21 mouse cellular contexts compared by ENCODE assay signal in the genomic region with DNA sequence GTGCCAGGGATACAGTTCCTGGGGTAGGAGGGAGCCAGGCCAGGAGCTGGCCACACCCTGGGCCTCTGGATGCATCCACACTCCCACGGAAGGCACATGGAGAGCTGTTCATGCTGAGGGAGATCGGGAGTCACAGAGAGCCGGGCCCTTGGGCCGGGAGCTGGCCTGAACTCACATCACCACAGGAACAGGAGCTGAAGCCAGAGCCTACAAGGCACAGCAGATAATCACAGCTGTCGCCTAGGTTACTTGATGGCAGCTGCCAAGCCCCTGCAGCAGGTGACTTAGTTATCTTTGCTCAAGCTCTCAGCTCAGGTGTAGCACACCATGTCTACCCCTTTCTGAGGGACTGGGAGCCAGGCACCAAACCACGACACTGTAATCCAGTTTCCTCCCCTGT. TPM values are rescaled to one million over a fixed set of nuclear protein-coding genes. Genes with fewer than 3 reads are reported as not detected.
"Had no signal": no experiment of that assay in that cellular context is flagged by ENCODE, and none has a peak within 500 bp of the region (broad histone marks: within the 10 kb centered on the region; RNA-seq: fewer than 3 reads in every experiment).

No protein-coding gene starts in this region.

- ATAC-seq: liver, postnatal 0 days; lung, postnatal 0 days; midbrain, embryonic 16.5 days had no signal

- H3K4me3 ChIP-seq: liver, embryonic 15.5 days; lung, embryonic 15.5 days; megakaryocyte, embryonic 14.5 days; midbrain, embryonic 12.5 days; neural tube, embryonic 12.5 days; stomach, embryonic 15.5 days had no signal

- H3K27ac ChIP-seq: liver, embryonic 15.5 days; lung, embryonic 15.5 days; macrophage; midbrain, embryonic 12.5 days; neural tube, embryonic 12.5 days; stomach, embryonic 15.5 days; stomach, postnatal 0 days had no signal

- H3K9me3 ChIP-seq: liver, embryonic 15.5 days; lung, embryonic 15.5 days; megakaryocyte, embryonic 14.5 days; midbrain, embryonic 12.5 days; neural tube, embryonic 12.5 days; stomach, embryonic 15.5 days had no signal

- H3K4me2 ChIP-seq: liver, embryonic 15.5 days; lung, embryonic 15.5 days; midbrain, embryonic 12.5 days; neural tube, embryonic 12.5 days; stomach, embryonic 15.5 days had no signal

- DNase-seq: liver, postnatal 0 days; lung, adult 2 months; lung, postnatal 14 days; lung, postnatal 36 days; midbrain, embryonic 14.5 days; right cerebral cortex, postnatal 14 days; thymus, adult 2 months; thymus, postnatal 25 days; thymus, postnatal 4 days had no signal

- H3K9ac ChIP-seq: liver, embryonic 15.5 days; liver, postnatal 0 days; lung, embryonic 15.5 days; midbrain, embryonic 12.5 days; neural tube, embryonic 12.5 days; stomach, embryonic 15.5 days had no signal

- H3K36me3 ChIP-seq: liver, embryonic 15.5 days; lung, embryonic 15.5 days; midbrain, embryonic 12.5 days; neural tube, embryonic 12.5 days; stomach, embryonic 15.5 days had no signal

- H3K4me1 ChIP-seq: liver, embryonic 15.5 days; lung, embryonic 15.5 days; stomach, embryonic 15.5 days had no signal

RNA-seq across cellular contexts. Expression of gene Cdh22, which starts 23.7 kb away (rescaled TPM):
- total RNA-seq: megakaryocyte progenitor cell, adult 5-6 weeks; neutrophil, adult 5-6 weeks had no signal
- polyA plus RNA-seq: liver, embryonic 15.5 days; liver, postnatal 0 days; macrophage had no signal
